Mouse (Mus musculus) CH12.LX (cell line): ENCODE measurements at regions not wholly inside any gene's neighbourhood (a gene's known extent, or its start where the extent isn't known, plus 50 kb on each side); places are given as distances from the start of the nearest gene placed in this dataset.

Source experiments
- DNase-seq: peaks from one replicate; pipeline ENCODE4 v3.0.0-alpha.2; 2013; ENCODE audit errors: extremely low read depth
- H3K27ac ChIP-seq: 2 replicates; pipeline ENCODE4 v1.5.1; 2012; ENCODE audit warnings: low read depth, mild to moderate bottlenecking, control low read depth, moderate library complexity; ENCODE audit not compliant: insufficient read depth
- H3K27me3 ChIP-seq: replicated peaks from 2 replicates; pipeline ENCODE3; 2012; ENCODE audit warnings: inconsistent platforms
- H3K36me3 ChIP-seq, 2 experiments: replicated peaks in 1 of 2; 2 replicates each; pipeline versions ENCODE3 to v1.6.1; 2012; ENCODE audit warnings: inconsistent platforms in 1 of 2, low read length in 1 of 2, mild to moderate bottlenecking in 1 of 2, mixed read lengths in 1 of 2, moderate library complexity in 1 of 2; ENCODE audit not compliant: control insufficient read depth in 1 of 2, insufficient read depth in 1 of 2
- H3K4me1 ChIP-seq, 2 experiments: 2 replicates each; pipeline ENCODE4 v1.6.1; 2012; ENCODE audit warnings: inconsistent platforms in 1 of 2, moderate library complexity in 1 of 2; ENCODE audit not compliant: insufficient read depth in 2 of 2, control insufficient read depth in 1 of 2
- H3K4me2 ChIP-seq: 2 replicates; pipeline ENCODE4 v1.6.1; 2012; ENCODE audit warnings: low read depth, mild to moderate bottlenecking, control low read depth; ENCODE audit not compliant: poor library complexity, insufficient read depth, severe bottlenecking
- H3K4me3 ChIP-seq, 3 experiments: fragments of 150-350 bp in 1 of 3; sonication (generic) in 1 of 3; replicated peaks in 1 of 3; 2 replicates each; pipeline versions ENCODE3 to v1.5.1; 2011 to 2012; ENCODE audit warnings: low read depth in 2 of 3, low read length in 2 of 3, mild to moderate bottlenecking in 2 of 3, moderate library complexity in 2 of 3, control low read depth in 1 of 3, improper control_type of control experiment in 1 of 3, inconsistent platforms in 1 of 3, mixed read lengths in 1 of 3; ENCODE audit not compliant: poor library complexity in 1 of 3
- H3K79me2 ChIP-seq: replicated peaks from 2 replicates; pipeline ENCODE4 v1.6.1; 2012; ENCODE audit warnings: mild to moderate bottlenecking, moderate library complexity; ENCODE audit not compliant: control insufficient read depth, poor library complexity, insufficient read depth, severe bottlenecking; ENCODE audit errors: extremely low read depth
- H3K9ac ChIP-seq: 2 replicates; pipeline ENCODE4 v1.6.1; 2012; ENCODE audit warnings: low read depth, mild to moderate bottlenecking, control low read depth, moderate library complexity; ENCODE audit not compliant: insufficient read depth
- H3K9me3 ChIP-seq: replicated peaks from 2 replicates; pipeline ENCODE3; 2012; ENCODE audit warnings: low read length, inconsistent platforms, mixed read lengths
- BHLHE40 ChIP-seq: IDR thresholded peaks from 2 replicates; pipeline ENCODE4 v1.6.1; 2011; ENCODE audit warnings: mild to moderate bottlenecking, low read depth, low read length, improper control_type of control experiment
- E2F4 ChIP-seq: IDR thresholded peaks from 2 replicates; pipeline ENCODE4 v1.6.1; 2011; ENCODE audit warnings: low read depth, low read length, improper control_type of control experiment; ENCODE audit not compliant: insufficient replicate concordance
- HCFC1 ChIP-seq: IDR thresholded peaks from 2 replicates; pipeline ENCODE4 v1.6.1; 2012; ENCODE audit warnings: low read depth, mild to moderate bottlenecking, inconsistent platforms, low read length, improper control_type of control experiment
- IRF4 ChIP-seq: IDR thresholded peaks from 2 replicates; pipeline ENCODE4 v1.6.1; 2014; ENCODE audit warnings: low read depth, mild to moderate bottlenecking, inconsistent platforms, low read length, improper control_type of control experiment
- KAT2A ChIP-seq: IDR thresholded peaks from 2 replicates; pipeline ENCODE4 v1.6.1; 2012; ENCODE audit warnings: low read length, improper control_type of control experiment, inconsistent platforms; ENCODE audit not compliant: insufficient replicate concordance
- MAFK ChIP-seq: IDR thresholded peaks from 2 replicates; pipeline ENCODE4 v1.6.1; 2011; ENCODE audit warnings: low read length, improper control_type of control experiment; ENCODE audit not compliant: insufficient replicate concordance
- MEF2A ChIP-seq: IDR thresholded peaks from 2 replicates; pipeline ENCODE4 v1.6.1; 2014; ENCODE audit warnings: low read depth, mild to moderate bottlenecking, inconsistent platforms, low read length, improper control_type of control experiment, borderline replicate concordance
- MXI1 ChIP-seq: IDR thresholded peaks from 2 replicates; pipeline ENCODE4 v1.6.1; 2011; ENCODE audit warnings: mild to moderate bottlenecking, low read depth, low read length, improper control_type of control experiment
- MYC ChIP-seq: IDR thresholded peaks from 2 replicates; pipeline ENCODE4 v1.6.1; 2011; ENCODE audit warnings: low read depth, mild to moderate bottlenecking, improper control_type of control experiment, low read length
- NELFE ChIP-seq: IDR thresholded peaks from 2 replicates; pipeline ENCODE4 v1.6.1; 2011; ENCODE audit warnings: low read depth, low read length, improper control_type of control experiment
- NRF1 ChIP-seq: IDR thresholded peaks from 2 replicates; pipeline ENCODE4 v1.6.1; 2014; ENCODE audit warnings: low read depth, mild to moderate bottlenecking, inconsistent platforms, low read length, improper control_type of control experiment, moderate library complexity
- POLR2A ChIP-seq: IDR thresholded peaks from 2 replicates; pipeline ENCODE4 v1.6.1; 2011; ENCODE audit warnings: low read depth, mild to moderate bottlenecking, improper control_type of control experiment, low read length
- USF2 ChIP-seq: conservative IDR thresholded peaks from 2 replicates; pipeline ENCODE4 v1.6.1; 2011; ENCODE audit warnings: low read depth, low read length, improper control_type of control experiment
- ZKSCAN1 ChIP-seq: IDR thresholded peaks from 2 replicates; pipeline ENCODE4 v1.6.1; 2012; ENCODE audit warnings: low read depth, inconsistent platforms, low read length, improper control_type of control experiment, borderline replicate concordance
- ZMIZ1 ChIP-seq: IDR thresholded peaks from 2 replicates; pipeline ENCODE4 v1.6.1; 2012; ENCODE audit warnings: low read depth, mild to moderate bottlenecking, inconsistent platforms, low read length, improper control_type of control experiment
- ZNF384 ChIP-seq: IDR thresholded peaks from 2 replicates; pipeline ENCODE4 v1.6.1; 2012; ENCODE audit warnings: low read depth, low read length, improper control_type of control experiment, inconsistent platforms
- dilution Hi-C: fragments of 300-500 bp; cut with MboI; formaldehyde crosslinking; loops from 2 replicates; pipeline ENCODE4 v1.14.3; 2020; ENCODE audit warnings: low sequenced_read_pairs; ENCODE audit not compliant: extremely low pct_unique_long_range_greater_than_20kb, extremely low pct_ligation_motif_present
- in situ Hi-C: fragments of 300-500 bp; cut with MboI; formaldehyde crosslinking; loops from 3 replicates; pipeline ENCODE4 v1.14.3; 2019; ENCODE audit warnings: low sequenced_read_pairs, low pct_ligation_motif_present, low pct_unique_long_range_greater_than_20kb, mixed read lengths

DNA sequence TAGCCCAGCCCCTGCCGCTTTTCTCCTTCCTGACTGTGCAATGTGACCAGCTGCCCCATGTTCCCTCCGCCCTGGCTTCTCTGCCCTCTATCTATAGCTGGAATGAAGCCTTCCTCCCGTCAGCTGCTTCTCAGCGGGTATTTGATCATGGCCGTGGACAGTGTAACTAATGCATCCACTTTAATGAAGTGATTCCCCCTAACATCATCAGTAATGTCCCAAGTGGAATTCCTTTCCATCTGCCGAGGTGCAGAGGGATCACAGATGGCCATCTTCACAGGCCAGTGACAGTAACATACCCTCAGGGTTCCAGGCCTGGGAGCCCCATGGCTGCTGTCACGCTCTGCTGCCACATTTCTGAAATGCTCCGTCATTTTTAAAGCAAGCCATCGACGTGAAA is 51.5 kb upstream of the Cd83 start:
- H3K27ac ChIP-seq, result no peak overlapping the region
- DNase-seq, result no peak
- H3K4me1 ChIP-seq, result no peaks in the 10 kb centered on the region
- H3K27me3 ChIP-seq, result no peaks in the 10 kb centered on the region
- H3K4me3 ChIP-seq, result no peak overlapping the region
- H3K36me3 ChIP-seq, result no peaks in the 10 kb centered on the region
- no peaks in the 10 kb centered on the region for H3K79me2 ChIP-seq
- dilution Hi-C loops (no loop called here), in situ Hi-C loops (loop anchor here (5.0 to 25.0 kb wide), 3 partner anchors 136 to 558 kb away; partner anchors contain the start of genes Sirt5 and Tbc1d7)
- no peak overlapping the region for H3K4me2 ChIP-seq
- no peak for TF ChIP-seq BHLHE40
- TF ChIP-seq POLR2A, result no peak
- TF ChIP-seq ZKSCAN1, result no peak
- no peak for TF ChIP-seq NELFE
- no peak for TF ChIP-seq KAT2A
- no peak for TF ChIP-seq HCFC1
- no peak for TF ChIP-seq NRF1
- no peak overlapping the region for H3K9ac ChIP-seq
- H3K9me3 ChIP-seq, result no peaks in the 10 kb centered on the region

DNA sequence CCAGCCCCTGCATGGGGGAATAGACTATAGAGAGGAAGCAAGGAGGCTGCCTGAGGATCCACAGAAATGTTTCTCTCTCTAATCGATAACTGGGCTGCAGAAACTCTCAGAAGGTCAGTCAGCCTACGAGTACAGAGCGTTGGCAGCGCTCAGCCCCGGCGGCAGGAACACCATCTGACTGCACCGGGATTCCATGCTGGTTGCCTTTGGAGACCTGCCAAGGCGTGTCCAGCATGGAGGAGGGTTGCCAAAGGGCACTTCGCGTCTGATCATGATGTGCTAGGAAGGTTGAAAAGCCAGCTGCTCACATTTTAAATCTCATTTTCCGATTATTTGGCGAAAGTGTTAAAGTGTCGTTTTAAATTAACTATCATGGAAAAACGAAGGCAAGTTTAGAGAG is 49.9 kb upstream of the Cd83 start:
- Histone ChIP-seq H3K9ac (no peak overlapping the region), H3K4me3 (no peak overlapping the region), H3K4me2 (no peak overlapping the region), H3K27ac (no peak overlapping the region), H3K36me3 (no peaks in the 10 kb centered on the region), H3K79me2 (no peaks in the 10 kb centered on the region), H3K9me3 (no peaks in the 10 kb centered on the region), H3K27me3 (no peaks in the 10 kb centered on the region), H3K4me1 (peaks cover 0 to 2% of the 10 kb centered on the region in 2 experiments; a peak in 1 of 4 replicates)
- in situ Hi-C loops (loop anchor here (5.0 to 25.0 kb wide), 3 partner anchors 137 to 560 kb away; partner anchors contain the start of genes Sirt5 and Tbc1d7), dilution Hi-C loops (no loop called here)
- DNase-seq, result no peak
- TF ChIP-seq KAT2A (no peak), ZNF384 (no peak), USF2 (no peak), ZMIZ1 (no peak), MYC (no peak), MEF2A (no peak), MAFK (no peak), MXI1 (no peak), E2F4 (no peak), IRF4 (no peak)
